Mouse (Mus musculus) liver, embryonic 15.5 days (tissue): Measurements from ENCODE around the gene Lmx1b. TPM values are rescaled to one million over a fixed set of nuclear protein-coding genes. Genes with fewer than 3 reads are reported as not detected.

Experiments
- ATAC-seq: fragments of 200-750 bp; cut with Nextera tagmentation; 2 replicates; pipeline ENCODE4 v1.8.0; 2017; ENCODE audit warnings: moderate number of reproducible peaks, mild to moderate bottlenecking, moderate library complexity; ENCODE audit not compliant: insufficient read depth
- H3K27ac ChIP-seq: fragments of 300-500 bp; sonication (generic); replicated peaks from 2 replicates; pipeline ENCODE4 v1.5.1; 2015; ENCODE audit warnings: mild to moderate bottlenecking, inconsistent platforms
- H3K27me3 ChIP-seq: fragments of 300-500 bp; sonication (generic); 2 replicates; pipeline ENCODE4 v1.6.1; 2015; ENCODE audit warnings: mild to moderate bottlenecking, inconsistent platforms
- H3K36me3 ChIP-seq: fragments of 300-500 bp; sonication (generic); replicated peaks from 2 replicates; pipeline ENCODE4 v1.6.1; 2015; ENCODE audit warnings: moderate library complexity, mild to moderate bottlenecking, inconsistent platforms
- H3K4me1 ChIP-seq: fragments of 300-500 bp; sonication (generic); replicated peaks from 2 replicates; pipeline ENCODE4 v1.6.1; 2015; ENCODE audit warnings: inconsistent platforms
- H3K4me2 ChIP-seq: fragments of 300-500 bp; sonication (generic); 2 replicates; pipeline ENCODE4 v1.6.1; 2015; ENCODE audit warnings: moderate library complexity, mild to moderate bottlenecking, inconsistent platforms
- H3K4me3 ChIP-seq: fragments of 300-500 bp; sonication (generic); replicated peaks from 2 replicates; pipeline ENCODE4 v1.5.1; 2015; ENCODE audit warnings: mild to moderate bottlenecking, inconsistent platforms
- H3K9ac ChIP-seq: fragments of 300-500 bp; sonication (generic); 2 replicates; pipeline ENCODE4 v1.6.1; 2015; ENCODE audit warnings: moderate library complexity, mild to moderate bottlenecking, inconsistent platforms
- H3K9me3 ChIP-seq: fragments of 300-500 bp; sonication (generic); replicated peaks from 2 replicates; pipeline ENCODE4 v1.6.1; 2016; ENCODE audit warnings: inconsistent platforms
- whole genome bisulfite sequencing: fragments of 180-500 bp; shearing (Covaris S2); methylation state at CpG from one replicate; pipeline ENCODE4 v1.1.7; 2015; ENCODE audit warnings: mixed read lengths; ENCODE audit not compliant: insufficient replicate concordance; 5-methylcytosine and 5-hydroxymethylcytosine counted together
- polyA plus RNA-seq: library from polyadenylated mRNA; unstranded; fragments of >200 nt; fragmentation: Nextera tagmentation; extraction: Ambion mirVana; gene quantifications from 2 replicates; pipeline ENCODE4 v1.2.1, GENCODE M21; 2015

The Lmx1b gene
- polyA plus RNA-seq, 1 experiment from 2014 or later, result not detected

- WGBS, result 3% methylated on average over 42 of the region's 42 CpGs
- no peak overlapping the region for H3K27ac ChIP-seq
- no peak overlapping the region for H3K4me3 ChIP-seq
- H3K4me1 ChIP-seq, result no peaks in the 10 kb centered on the region; the same call in 1 of the 2 replicates
- H3K4me2 ChIP-seq, result peak overlapping the region; percentile 7; the same call in 1 of the 2 replicates
- H3K9ac ChIP-seq, result no peak overlapping the region
- ATAC-seq, result no peak
- H3K27me3 ChIP-seq, result peaks cover 100% of the 10 kb centered on the region
- H3K36me3 ChIP-seq, result no peaks in the 10 kb centered on the region
- no peaks in the 10 kb centered on the region for H3K9me3 ChIP-seq
Measured at GRCm38 (mm10) chr2:33642650-33643458, 2.5 kb upstream of the Lmx1b start.

DNA sequence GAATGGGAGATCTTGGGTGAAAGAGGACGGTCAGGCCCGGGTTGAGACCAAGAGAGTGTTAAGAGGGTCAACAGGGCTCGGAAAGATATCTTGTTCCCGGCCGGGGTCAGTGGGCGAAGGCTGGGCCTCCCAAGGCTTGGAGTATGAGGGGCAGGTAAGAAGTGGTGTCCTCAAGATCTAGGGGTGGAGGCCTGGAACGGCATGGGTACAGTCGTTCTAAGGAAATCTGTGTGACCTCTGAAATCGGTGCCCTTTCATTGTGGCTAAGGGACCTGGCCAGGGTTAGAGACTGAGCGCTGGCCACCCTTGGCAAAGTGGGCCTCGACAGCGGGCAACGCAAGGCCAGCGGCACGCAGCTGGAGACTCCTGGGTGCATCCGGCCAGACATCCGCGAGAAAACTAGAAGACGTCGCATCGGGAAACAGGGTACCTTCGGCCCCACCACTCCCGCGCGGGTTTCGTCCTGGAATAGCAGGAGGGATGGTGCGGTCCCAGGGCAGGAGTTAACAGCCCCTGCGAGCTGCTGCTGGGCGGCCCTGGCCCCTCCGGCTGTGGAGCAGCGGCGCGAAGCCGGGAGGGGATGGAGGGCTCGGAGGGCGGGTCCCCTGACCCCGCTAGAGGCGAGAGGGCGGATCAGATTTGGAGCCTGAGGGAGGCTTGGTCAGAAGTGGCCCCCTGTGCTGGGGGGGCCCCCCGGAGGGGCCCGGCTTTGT, 1.7 kb upstream of the Lmx1b start:
- H3K27me3 ChIP-seq, result peaks cover 100% of the 10 kb centered on the region
- WGBS, result 2% methylated on average over 41 of the region's 41 CpGs
- ATAC-seq, result no peak
- no peaks in the 10 kb centered on the region for H3K9me3 ChIP-seq
- H3K9ac ChIP-seq, result no peak overlapping the region
- no peak overlapping the region for H3K4me3 ChIP-seq
- peak overlapping the region; percentile 7; the same call in 1 of the 2 replicates for H3K4me2 ChIP-seq
- no peak overlapping the region for H3K27ac ChIP-seq
- H3K4me1 ChIP-seq, result no peaks in the 10 kb centered on the region; the same call in 1 of the 2 replicates
- no peaks in the 10 kb centered on the region for H3K36me3 ChIP-seq

DNA sequence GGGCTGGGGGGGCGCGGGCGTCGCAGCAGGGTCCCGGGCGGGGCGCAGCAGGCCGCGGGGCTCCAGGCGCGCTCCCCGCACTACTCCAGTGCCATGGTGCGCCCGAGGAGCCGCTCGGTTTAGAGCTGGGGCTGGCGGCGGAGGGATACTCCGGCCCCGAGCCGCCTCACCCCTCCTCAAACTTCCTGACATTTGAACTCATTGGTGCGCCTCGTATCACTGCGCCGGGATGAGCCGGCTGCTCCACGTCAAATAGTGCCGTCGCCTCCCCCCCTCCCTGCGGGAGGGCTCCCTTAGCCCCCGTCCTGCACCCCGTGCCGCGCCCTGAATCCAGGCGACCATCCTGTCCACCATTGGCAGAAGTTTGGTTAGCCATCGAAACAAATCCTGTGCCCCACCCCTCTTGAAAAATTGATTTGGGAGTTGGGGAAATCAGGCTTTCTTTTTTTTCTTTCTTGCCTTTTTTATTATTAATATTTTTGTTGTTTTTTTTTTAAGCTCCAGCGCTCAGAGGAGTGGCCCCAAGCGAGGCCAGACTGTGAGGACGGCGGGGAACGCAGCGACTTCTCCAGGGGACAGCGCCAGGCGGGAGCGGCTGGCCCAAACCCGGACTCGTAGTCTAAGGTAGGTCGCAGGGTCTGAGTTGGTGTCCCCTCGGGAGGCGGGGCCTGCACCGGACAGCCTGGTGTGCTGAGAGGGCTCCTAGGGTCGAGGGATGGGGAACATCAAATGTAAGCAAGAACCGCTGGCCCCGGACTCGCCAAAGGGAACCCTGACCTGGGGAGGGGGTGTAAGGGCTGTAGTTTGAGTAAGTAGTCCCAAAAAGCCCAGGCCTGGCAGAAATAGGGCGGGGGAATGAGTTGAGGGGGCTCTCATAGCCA, 907 bp upstream of the Lmx1b start:
- no peaks in the 10 kb centered on the region for H3K36me3 ChIP-seq
- H3K9me3 ChIP-seq, result no peaks in the 10 kb centered on the region
- peaks cover 2% of the 10 kb centered on the region; the same call in 1 of the 2 replicates for H3K4me1 ChIP-seq
- peak overlapping the region; percentile 61 for H3K4me2 ChIP-seq
- peak overlapping the region; percentile 42 for H3K4me3 ChIP-seq
- peaks cover 100% of the 10 kb centered on the region for H3K27me3 ChIP-seq
- H3K9ac ChIP-seq, result no peak overlapping the region
- WGBS, result 3% methylated on average over 51 of the region's 56 CpGs
- no peak overlapping the region for H3K27ac ChIP-seq
- ATAC-seq, result no peak

DNA sequence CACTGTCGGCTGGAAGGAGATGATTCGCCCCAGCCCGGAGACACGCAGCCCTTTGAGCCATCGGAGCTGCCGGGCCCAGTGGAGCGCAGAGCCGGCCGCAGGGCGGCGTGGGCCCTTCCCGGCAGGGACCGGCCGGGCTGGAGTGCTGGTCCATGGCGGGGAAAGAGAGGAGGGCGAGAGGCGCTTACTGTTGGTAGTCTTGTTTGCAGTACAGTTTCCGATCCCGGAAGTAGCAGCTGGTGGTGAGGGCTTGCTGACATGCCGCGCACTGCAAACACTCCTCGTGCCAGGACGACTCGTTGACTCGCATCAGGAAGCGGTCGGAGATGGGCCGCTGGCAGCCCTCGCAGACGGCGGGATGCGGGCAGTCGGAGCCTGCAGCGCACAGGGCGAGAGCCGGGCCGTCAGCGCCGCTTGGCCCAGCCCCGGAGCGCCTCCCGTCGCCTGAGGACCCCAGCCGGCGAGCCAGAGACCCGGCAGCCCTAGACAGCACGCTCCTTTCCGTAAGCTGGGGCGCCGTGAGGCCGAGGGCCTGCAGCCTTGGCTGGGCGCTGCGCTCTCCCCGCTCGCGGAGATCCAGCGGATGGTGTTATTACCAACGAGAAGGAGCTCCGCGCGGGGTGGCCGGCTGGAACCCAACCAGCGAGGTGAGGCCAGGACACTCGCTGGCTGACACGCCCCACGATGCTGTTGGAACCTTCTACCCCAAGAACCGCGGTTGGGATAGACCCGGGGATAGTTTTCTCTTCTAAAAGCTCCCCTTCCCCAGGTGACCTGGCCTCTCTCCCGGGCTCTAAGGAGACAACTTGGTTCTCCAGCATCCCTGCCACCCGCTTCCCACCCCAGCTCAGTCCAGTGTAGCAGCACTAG, 775 bp downstream of the Lmx1b start:
- Histone ChIP-seq H3K4me2 (peak overlapping the region; percentile 18), H3K36me3 (no peaks in the 10 kb centered on the region), H3K27me3 (peaks cover 100% of the 10 kb centered on the region), H3K4me3 (no peak overlapping the region), H3K9ac (no peak overlapping the region), H3K4me1 (peaks cover 2% of the 10 kb centered on the region; the same call in 1 of the 2 replicates), H3K9me3 (no peaks in the 10 kb centered on the region), H3K27ac (no peak overlapping the region)
- WGBS, result 1% methylated on average over 71 of the region's 71 CpGs
- ATAC-seq, result no peak

DNA sequence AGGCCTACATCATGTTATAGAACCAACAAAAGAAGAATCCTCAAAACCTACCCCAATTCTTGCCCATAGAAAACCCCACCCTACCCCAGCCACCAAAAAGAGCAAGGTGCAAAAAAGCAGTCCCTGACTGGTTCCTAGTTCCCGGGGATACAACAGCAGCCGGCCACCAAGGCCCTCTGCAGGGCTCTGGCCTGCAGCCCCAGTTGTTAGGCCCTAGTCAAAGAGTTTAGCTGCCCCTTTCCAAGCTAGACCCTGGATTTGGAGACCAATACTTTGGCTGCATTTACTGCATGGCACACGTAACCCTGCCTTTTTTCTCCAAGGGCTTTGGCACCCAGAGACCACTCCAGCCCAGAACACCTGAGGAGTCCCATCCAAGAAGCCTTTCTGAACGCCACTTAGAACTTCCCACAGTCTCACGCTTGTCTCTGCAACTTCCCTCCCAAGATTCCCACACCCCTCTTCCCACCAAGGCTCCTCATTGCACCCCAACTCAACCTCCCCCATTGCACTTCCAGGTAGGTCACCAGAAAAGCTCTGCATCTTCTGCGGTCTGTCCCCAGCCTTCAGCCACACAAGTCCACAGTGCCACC, 2.1 kb downstream of the Lmx1b start:
- 21% methylated on average over 6 of the region's 6 CpGs for WGBS

DNA sequence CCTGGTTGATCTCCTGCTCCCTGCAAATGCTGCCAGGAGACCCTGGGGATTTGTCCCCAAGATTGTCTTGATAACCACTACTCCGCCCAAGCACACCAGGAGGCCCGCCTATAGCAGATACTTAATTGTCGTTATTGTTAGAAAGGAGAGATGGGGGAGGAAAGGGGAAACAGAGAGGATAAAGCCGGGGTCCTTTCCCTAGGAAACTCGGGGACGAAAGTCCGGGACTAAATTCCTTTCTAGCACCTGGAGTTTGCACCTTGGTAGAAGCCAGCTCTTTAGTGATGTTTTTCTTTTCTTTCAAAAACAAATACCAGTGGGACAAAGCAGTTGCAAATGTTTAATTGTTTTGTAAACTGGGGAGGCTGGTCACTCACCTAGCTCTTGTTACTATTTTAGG, 3.0 kb downstream of the Lmx1b start:
- ATAC-seq, result no peak
- H3K9ac ChIP-seq, result no peak overlapping the region
- no peak overlapping the region for H3K27ac ChIP-seq
- no peaks in the 10 kb centered on the region for H3K36me3 ChIP-seq
- peaks cover 2% of the 10 kb centered on the region; the same call in 1 of the 2 replicates for H3K4me1 ChIP-seq
- peaks cover 100% of the 10 kb centered on the region for H3K27me3 ChIP-seq
- no peak overlapping the region for H3K4me2 ChIP-seq
- 3% methylated on average over 7 of the region's 7 CpGs for WGBS
- H3K9me3 ChIP-seq, result no peaks in the 10 kb centered on the region
- no peak overlapping the region for H3K4me3 ChIP-seq

More for the DNA sequence above, 2.1 kb downstream of the Lmx1b start:
- Histone ChIP-seq H3K27ac (no peak overlapping the region), H3K4me3 (no peak overlapping the region), H3K9ac (no peak overlapping the region), H3K27me3 (peaks cover 100% of the 10 kb centered on the region), H3K9me3 (no peaks in the 10 kb centered on the region), H3K4me1 (peaks cover 2% of the 10 kb centered on the region; the same call in 1 of the 2 replicates), H3K4me2 (no peak overlapping the region), H3K36me3 (no peaks in the 10 kb centered on the region)
- ATAC-seq, result no peak

- H3K9me3 ChIP-seq, result no peaks in the 10 kb centered on the region
- peaks cover 100% of the 10 kb centered on the region for H3K27me3 ChIP-seq
- H3K36me3 ChIP-seq, result no peaks in the 10 kb centered on the region
- no peak overlapping the region for H3K4me2 ChIP-seq
- H3K27ac ChIP-seq, result no peak overlapping the region
- no peak for ATAC-seq
- WGBS, result 2% methylated on average over 26 of the region's 26 CpGs
- H3K4me3 ChIP-seq, result no peak overlapping the region
- peaks cover 2% of the 10 kb centered on the region; the same call in 1 of the 2 replicates for H3K4me1 ChIP-seq
- H3K9ac ChIP-seq, result no peak overlapping the region
Measured at GRCm38 (mm10) chr2:33636628-33637188, 3.6 kb downstream of the Lmx1b start.

- H3K9me3 ChIP-seq, result no peaks in the 10 kb centered on the region
- H3K27me3 ChIP-seq, result peaks cover 100% of the 10 kb centered on the region
- H3K4me3 ChIP-seq, result no peak overlapping the region
- H3K9ac ChIP-seq, result no peak overlapping the region
- peaks cover 2% of the 10 kb centered on the region; the same call in 1 of the 2 replicates for H3K4me1 ChIP-seq
- WGBS, result 3% methylated on average over 21 of the region's 21 CpGs
- no peak overlapping the region for H3K4me2 ChIP-seq
- no peaks in the 10 kb centered on the region for H3K36me3 ChIP-seq
- no peak for ATAC-seq
- H3K27ac ChIP-seq, result no peak overlapping the region
Measured at GRCm38 (mm10) chr2:33636117-33636521, 4.2 kb downstream of the Lmx1b start.

GRCm38 (mm10) chr2:33635323-33636116, 4.8 kb downstream of the Lmx1b start:
- Histone ChIP-seq H3K9me3 (no peaks in the 10 kb centered on the region), H3K27ac (no peak overlapping the region), H3K4me1 (peaks cover 2% of the 10 kb centered on the region; the same call in 1 of the 2 replicates), H3K27me3 (peaks cover 100% of the 10 kb centered on the region), H3K9ac (no peak overlapping the region), H3K4me3 (no peak overlapping the region), H3K4me2 (no peak overlapping the region), H3K36me3 (no peaks in the 10 kb centered on the region)
- WGBS, result 2% methylated on average over 19 of the region's 19 CpGs
- no peak for ATAC-seq
